Mouse (Mus musculus): Measurements from ENCODE around the gene Spaca1. TPM values are rescaled to one million over a fixed set of nuclear protein-coding genes. Genes with fewer than 3 reads are reported as not detected.
"Not testable (repeated sequence)": the region's sequence is repeated elsewhere in the genome, so short reads cannot be mapped to it uniquely, and the experiment has no call there.

The Spaca1 gene
- polyA plus RNA-seq (2012; rRNA removed) (1.6 TPM in 2 replicates), polyA plus RNA-seq (2014; fragmentation: Nextera tagmentation; extraction: Ambion mirVana) (1.3 and 3.0 TPM in 2 replicates)

DNA sequence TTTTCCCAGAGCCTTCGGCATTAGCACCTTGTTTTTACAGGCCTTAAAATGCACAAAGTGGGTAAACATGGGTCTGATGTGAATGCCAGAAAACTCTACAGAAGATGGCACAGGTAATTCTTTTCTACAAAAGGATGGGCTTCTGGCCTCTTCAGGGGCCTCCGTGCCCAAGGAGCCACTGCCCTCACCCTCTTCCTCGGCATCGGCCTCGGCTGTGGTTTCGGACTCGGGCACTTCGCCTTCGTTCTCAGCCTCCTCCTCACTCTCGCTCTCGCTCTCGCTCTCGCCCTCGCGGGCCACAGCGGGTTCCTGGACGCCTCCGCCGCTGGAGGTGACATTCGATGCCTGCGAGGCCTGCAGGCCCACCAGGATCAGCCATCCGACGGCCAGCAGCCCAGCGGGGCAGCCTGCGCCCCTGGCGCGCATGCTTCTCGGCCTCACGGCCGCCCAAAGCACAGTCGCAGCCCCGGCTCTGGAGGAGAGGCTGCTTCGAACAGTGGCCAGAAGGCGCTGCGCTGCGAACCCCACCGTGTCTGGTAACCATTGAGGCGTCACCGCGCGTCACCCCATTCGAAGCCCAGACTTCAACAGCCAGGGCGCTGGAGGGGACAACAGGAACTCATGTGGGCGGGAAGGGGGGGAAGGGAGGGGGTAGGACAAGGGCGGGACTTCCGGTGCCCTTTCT is at the start of gene Spaca1:
Spaca1 (minus strand) TSS at position 621 of the 685 bp plus-strand sequence.
- no peaks in the 10 kb centered on the region for H3K4me1 ChIP-seq (ENCODE audit: control insufficient read depth, insufficient read depth, low read length)
- DNase-seq (ENCODE audit: low spot score) (no peak), ATAC-seq (ENCODE audit: low FRiP score, low read depth) (no peak)
- no peak within 1 kb of the TSS for H3K27ac ChIP-seq (replicated peaks; ENCODE audit: low read depth, low read length)
- no peaks in the 10 kb centered on the region for H3K27me3 ChIP-seq (ENCODE audit: control insufficient read depth, insufficient read depth, low read length)
- no peaks in the 10 kb centered on the region for H3K9me3 ChIP-seq (ENCODE audit: control insufficient read depth, low read length)
- no peak for TF ChIP-seq POLR2A (IDR thresholded peaks at IDR 0.05; ENCODE audit: borderline replicate concordance, extremely low read depth, insufficient read depth, insufficient read length)
- no peaks in the 10 kb centered on the region for H3K36me3 ChIP-seq (ENCODE audit: control insufficient read depth, insufficient read depth, low read length)
- peak within 1 kb of the TSS; percentile 53 for H3K9ac ChIP-seq (ENCODE audit: low read depth, low read length, severe bottlenecking)
- H3K4me2 ChIP-seq (replicated peaks; ENCODE audit: low read depth, low read length, severe bottlenecking), result peak within 1 kb of the TSS; percentile 45
- 41% methylated on average over 46 of the region's 46 CpGs for WGBS
- H3K4me3 ChIP-seq (replicated peaks; ENCODE audit: low read length), result peak within 1 kb of the TSS; percentile 31

DNA sequence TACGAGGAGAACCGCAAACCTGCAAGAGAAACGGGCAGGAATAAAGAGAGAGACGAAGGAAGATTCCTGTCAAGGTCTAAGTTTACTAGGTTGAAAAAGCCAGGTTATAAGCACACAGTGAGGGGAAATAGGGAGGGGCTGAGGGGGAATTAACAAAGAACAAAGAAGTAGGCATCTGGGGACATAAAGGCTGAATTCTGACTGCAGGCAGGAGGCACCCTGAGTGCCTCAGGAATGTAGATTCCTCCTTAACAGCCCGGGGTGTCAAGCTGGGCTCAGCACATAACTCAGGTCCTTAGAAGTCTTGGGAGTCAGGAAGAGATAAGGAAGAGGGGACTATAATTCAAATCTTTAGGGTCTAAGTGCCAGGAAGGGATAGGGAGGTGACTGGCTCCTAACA is 37.3 kb upstream of the Spaca1 start:
- not testable (repeated sequence) for DNase-seq (ENCODE audit: low spot score); H3K4me3 ChIP-seq (replicated peaks; ENCODE audit: low read length); H3K9me3 ChIP-seq (ENCODE audit: control insufficient read depth, low read length); H3K27me3 ChIP-seq (ENCODE audit: control insufficient read depth, insufficient read depth, low read length); H3K9ac ChIP-seq (ENCODE audit: low read depth, low read length, severe bottlenecking); H3K4me1 ChIP-seq (ENCODE audit: control insufficient read depth, insufficient read depth, low read length); H3K36me3 ChIP-seq (ENCODE audit: control insufficient read depth, insufficient read depth, low read length); H3K4me2 ChIP-seq (replicated peaks; ENCODE audit: low read depth, low read length, severe bottlenecking); H3K27ac ChIP-seq (replicated peaks; ENCODE audit: low read depth, low read length); ATAC-seq (ENCODE audit: low FRiP score, low read depth)
- WGBS, result 82% methylated on average over 5 of the region's 5 CpGs

GRCm38 (mm10) chr4:34081064-34081463 is 31.1 kb upstream of the Spaca1 start:
- WGBS, result 74% methylated on average over 3 of the region's 3 CpGs
- no peak for TF ChIP-seq POLR2A (IDR thresholded peaks at IDR 0.05; ENCODE audit: borderline replicate concordance, extremely low read depth, insufficient read depth, insufficient read length)
- no peak overlapping the region for H3K27ac ChIP-seq (replicated peaks; ENCODE audit: low read depth, low read length)
- no peak overlapping the region for H3K4me3 ChIP-seq (replicated peaks; ENCODE audit: low read length)
- no peaks in the 10 kb centered on the region for H3K9me3 ChIP-seq (ENCODE audit: control insufficient read depth, low read length)
- H3K27me3 ChIP-seq (ENCODE audit: control insufficient read depth, insufficient read depth, low read length), result no peaks in the 10 kb centered on the region
- ATAC-seq (ENCODE audit: low FRiP score, low read depth) (no peak), DNase-seq (ENCODE audit: low spot score) (no peak)
- H3K4me2 ChIP-seq (replicated peaks; ENCODE audit: low read depth, low read length, severe bottlenecking), result no peak overlapping the region
- no peaks in the 10 kb centered on the region for H3K4me1 ChIP-seq (ENCODE audit: control insufficient read depth, insufficient read depth, low read length)
- no peaks in the 10 kb centered on the region for H3K36me3 ChIP-seq (ENCODE audit: control insufficient read depth, insufficient read depth, low read length)
- H3K9ac ChIP-seq (ENCODE audit: low read depth, low read length, severe bottlenecking), result no peak overlapping the region

DNA sequence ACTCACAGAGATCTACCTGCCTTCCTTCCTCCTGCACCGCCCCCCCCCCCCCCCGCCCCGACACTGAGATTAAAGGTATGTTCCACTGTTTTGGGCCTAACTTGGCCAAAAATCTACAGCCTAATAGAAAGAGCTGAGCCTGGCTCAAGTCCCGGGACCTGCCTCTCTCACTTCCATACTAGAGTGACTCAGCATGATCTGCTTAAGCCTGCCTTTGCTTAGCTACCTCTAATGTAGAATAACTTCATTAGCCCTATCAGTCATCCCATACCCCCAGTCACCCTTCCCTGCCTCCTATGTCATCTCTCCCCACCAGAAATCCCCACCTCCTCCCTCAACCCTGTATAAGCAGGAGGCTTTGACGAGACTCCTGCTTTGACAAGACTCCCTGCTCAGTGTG is 19.0 kb upstream of the Spaca1 start:
- Histone ChIP-seq H3K4me1 (ENCODE audit: control insufficient read depth, insufficient read depth, low read length) (no peaks in the 10 kb centered on the region), H3K9ac (ENCODE audit: low read depth, low read length, severe bottlenecking) (no peak overlapping the region), H3K4me2 (replicated peaks; ENCODE audit: low read depth, low read length, severe bottlenecking) (no peak overlapping the region), H3K27me3 (ENCODE audit: control insufficient read depth, insufficient read depth, low read length) (no peaks in the 10 kb centered on the region), H3K27ac (replicated peaks; ENCODE audit: low read depth, low read length) (no peak overlapping the region), H3K9me3 (ENCODE audit: control insufficient read depth, low read length) (no peaks in the 10 kb centered on the region), H3K4me3 (replicated peaks; ENCODE audit: low read length) (no peak overlapping the region), H3K36me3 (ENCODE audit: control insufficient read depth, insufficient read depth, low read length) (no peaks in the 10 kb centered on the region)
- WGBS, result 69% methylated on average over 2 of the region's 5 CpGs
- DNase-seq (ENCODE audit: low spot score) (no peak), ATAC-seq (ENCODE audit: low FRiP score, low read depth) (no peak)
- TF ChIP-seq POLR2A (IDR thresholded peaks at IDR 0.05; ENCODE audit: borderline replicate concordance, extremely low read depth, insufficient read depth, insufficient read length), result no peak

GRCm38 (mm10) chr4:34058320-34058719 is 8.3 kb upstream of the Spaca1 start:
- WGBS, result 90% methylated on average over 1 of the region's 1 CpGs
- Histone ChIP-seq H3K9me3 (ENCODE audit: control insufficient read depth, low read length) (no peaks in the 10 kb centered on the region), H3K9ac (ENCODE audit: low read depth, low read length, severe bottlenecking) (no peak overlapping the region), H3K4me3 (replicated peaks; ENCODE audit: low read length) (no peak overlapping the region), H3K27ac (replicated peaks; ENCODE audit: low read depth, low read length) (no peak overlapping the region), H3K4me1 (ENCODE audit: control insufficient read depth, insufficient read depth, low read length) (no peaks in the 10 kb centered on the region), H3K4me2 (replicated peaks; ENCODE audit: low read depth, low read length, severe bottlenecking) (no peak overlapping the region), H3K27me3 (ENCODE audit: control insufficient read depth, insufficient read depth, low read length) (no peaks in the 10 kb centered on the region), H3K36me3 (ENCODE audit: control insufficient read depth, insufficient read depth, low read length) (no peaks in the 10 kb centered on the region)
- TF ChIP-seq POLR2A (IDR thresholded peaks at IDR 0.05; ENCODE audit: borderline replicate concordance, extremely low read depth, insufficient read depth, insufficient read length), result no peak
- ATAC-seq (ENCODE audit: low FRiP score, low read depth) (no peak), DNase-seq (ENCODE audit: low spot score) (no peak)
